Mouse (Mus musculus) lung, adult 2 months (tissue): ENCODE results near the gene Xrn1.

ENCODE experiments used
- CTCF ChIP-seq: fragments of 200-500 bp; IDR thresholded peaks from 2 replicates; pipeline ENCODE4 v1.5.1; 2011; ENCODE audit warnings: mild to moderate bottlenecking, low read length, control low read depth; ENCODE audit not compliant: insufficient read depth
- POLR2A ChIP-seq: fragments of 200-500 bp; IDR thresholded peaks from 2 replicates; pipeline ENCODE4 v1.6.1; 2011; ENCODE audit warnings: low read depth, mild to moderate bottlenecking, control low read depth, low read length, borderline replicate concordance; ENCODE audit errors: extremely low read depth

- no peak for TF ChIP-seq CTCF
- TF ChIP-seq POLR2A: no peak
Observed at GRCm38 (mm10) chr9:96035371-96036086, 81.0 kb downstream of the Xrn1 start.
